Mouse (Mus musculus) olfactory bulb, adult 2 months (tissue): ENCODE data around the gene Hspb8.

Source experiments
- CTCF ChIP-seq: fragments of 200-500 bp; IDR thresholded peaks from 2 replicates; pipeline ENCODE4 v1.5.1; 2012; ENCODE audit warnings: low read depth, mild to moderate bottlenecking, low read length, moderate library complexity; ENCODE audit not compliant: insufficient read depth
- POLR2A ChIP-seq: fragments of 200-500 bp; IDR thresholded peaks from 2 replicates; pipeline ENCODE4 v1.6.1; 2012; ENCODE audit warnings: mild to moderate bottlenecking, low read depth, low read length, moderate library complexity; ENCODE audit not compliant: insufficient read depth

- TF ChIP-seq POLR2A (no peak), CTCF (no peak)
These were observed 2.6 kb upstream of the Hspb8 start for GRCm38 (mm10) chr5:116425273-116425672.
